Mouse (Mus musculus): ENCODE results near the gene Nup210l.
"Not testable (repeated sequence)": the region's sequence is repeated elsewhere in the genome, so short reads cannot be mapped to it uniquely, and the experiment has no call there.

Nup210l gene

GRCm38 (mm10) chr3:90094453-90094852 is 9.5 kb upstream of the Nup210l start:
- DNase-seq (ENCODE audit: low read depth, low spot score): no peak

DNA sequence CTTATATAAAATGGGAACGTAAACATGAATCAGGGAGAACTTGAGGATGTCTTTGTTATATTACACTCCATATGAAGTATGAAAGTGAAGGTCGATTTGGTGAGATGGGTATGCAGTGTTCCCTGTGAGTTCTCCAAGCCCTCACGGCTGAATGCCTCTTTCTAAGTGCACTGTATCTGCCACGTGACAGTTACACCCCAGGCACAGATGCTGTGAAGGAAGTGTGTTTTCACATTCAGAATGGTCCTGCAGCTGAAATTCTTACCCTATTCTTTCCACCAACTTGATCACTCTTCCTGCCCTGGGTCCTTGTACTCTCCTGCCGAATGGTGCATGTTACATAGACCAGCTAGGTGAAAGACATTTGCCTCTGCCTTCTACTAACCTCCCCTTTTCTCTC is 6.0 kb upstream of the Nup210l start:
- DNase-seq (ENCODE audit: low read depth, low spot score): no peak

GRCm38 (mm10) chr3:90101010-90101409 is 2.9 kb upstream of the Nup210l start:
- no peak for DNase-seq (ENCODE audit: low read depth, low spot score)

- DNase-seq (ENCODE audit: low read depth, low spot score): no peak
Measured at GRCm38 (mm10) chr3:90101673-90102072, 2.3 kb upstream of the Nup210l start.

GRCm38 (mm10) chr3:90102239-90102638 is 1.7 kb upstream of the Nup210l start:
- DNase-seq (ENCODE audit: low read depth, low spot score): no peak

- DNase-seq (ENCODE audit: low read depth, low spot score): no peak
Measured at GRCm38 (mm10) chr3:90103176-90103575, 756 bp upstream of the Nup210l start.

DNA sequence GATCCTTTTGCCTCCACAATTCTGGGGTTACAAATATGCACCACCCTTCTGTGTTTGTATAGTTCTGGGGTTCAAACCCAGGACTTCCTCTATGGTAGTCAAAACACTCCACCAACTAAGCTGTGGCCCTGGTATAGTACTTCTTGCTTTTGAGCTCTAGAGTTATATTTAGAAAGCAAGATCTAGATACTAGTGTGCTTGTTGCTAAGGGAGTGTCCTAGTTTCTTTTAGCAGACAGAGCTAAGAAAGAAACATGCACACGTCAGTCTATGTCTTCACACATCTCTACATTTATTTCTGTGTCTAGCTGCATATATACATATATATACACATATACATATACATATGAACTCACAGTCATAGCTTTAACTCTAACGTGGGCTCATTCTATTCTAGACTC is 7.8 kb downstream of the Nup210l start:
- DNase-seq (ENCODE audit: low read depth, low spot score): no peak

DNA sequence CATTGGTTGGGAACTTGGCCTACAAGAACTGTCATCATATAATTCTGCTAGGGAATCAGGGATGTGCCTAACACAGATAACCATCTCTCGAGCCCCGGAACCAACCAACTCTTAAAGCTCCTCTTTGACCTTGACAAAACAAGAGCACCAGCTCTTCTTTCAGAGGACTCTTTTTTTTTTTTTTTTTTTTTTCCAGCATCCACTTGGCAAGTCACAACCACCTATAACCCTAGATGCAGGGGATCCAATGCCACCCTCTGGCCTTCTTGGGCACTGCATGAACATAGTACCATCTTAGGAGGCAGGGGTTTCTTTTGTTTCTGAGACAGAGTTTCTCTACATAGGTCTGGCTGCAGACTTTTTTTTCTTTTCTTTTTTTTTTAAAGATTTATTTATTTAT is 10.4 kb downstream of the Nup210l start:
- DNase-seq (ENCODE audit: low read depth, low spot score): no peak

DNA sequence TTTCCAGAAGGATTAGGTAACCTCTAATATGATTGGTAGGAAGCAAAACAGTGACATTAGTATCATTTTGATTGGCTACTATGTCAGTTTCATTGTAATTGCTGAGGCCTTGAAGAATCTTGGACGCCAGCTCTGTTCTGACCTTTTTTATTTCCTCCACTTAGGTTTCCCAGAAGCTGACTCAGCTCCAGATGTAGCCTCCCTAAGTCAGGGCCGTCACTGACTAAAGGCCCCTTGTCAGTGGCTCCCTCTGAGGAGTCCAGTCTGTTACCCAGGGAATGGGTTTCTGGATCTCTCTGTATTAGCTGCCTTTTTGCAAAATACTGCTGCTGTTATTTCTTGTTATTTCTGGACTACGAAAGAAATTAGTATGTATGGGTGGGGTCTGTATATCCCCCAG is 11.6 kb downstream of the Nup210l start:
- DNase-seq (ENCODE audit: low read depth, low spot score): no peak

- DNase-seq (ENCODE audit: low read depth, low spot score): no peak
Measured at GRCm38 (mm10) chr3:90118132-90118790, 14.3 kb downstream of the Nup210l start.

DNA sequence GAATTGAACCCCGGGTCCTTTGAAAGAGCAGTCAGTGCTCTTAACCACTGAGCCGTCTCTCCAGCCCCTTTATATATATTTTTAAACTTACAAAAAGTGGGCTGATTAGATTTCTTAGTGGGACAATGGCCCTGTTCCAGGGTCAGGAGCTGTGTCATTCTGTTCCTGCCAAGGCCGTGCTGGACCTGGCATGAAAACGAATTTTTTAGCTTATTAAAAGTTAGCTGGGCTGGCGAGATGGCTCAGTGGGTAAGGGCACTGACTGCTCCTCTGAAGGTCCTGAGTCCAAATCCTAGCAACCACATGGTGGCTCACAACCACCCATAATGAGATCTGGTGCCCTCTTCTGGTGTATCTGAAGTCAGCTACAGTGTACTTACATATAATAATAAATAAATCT is 18.1 kb downstream of the Nup210l start:
- DNase-seq (ENCODE audit: low read depth, low spot score): not testable (repeated sequence)

GRCm38 (mm10) chr3:90125710-90126109 is 21.8 kb downstream of the Nup210l start:
- DNase-seq (ENCODE audit: low read depth, low spot score): no peak

DNA sequence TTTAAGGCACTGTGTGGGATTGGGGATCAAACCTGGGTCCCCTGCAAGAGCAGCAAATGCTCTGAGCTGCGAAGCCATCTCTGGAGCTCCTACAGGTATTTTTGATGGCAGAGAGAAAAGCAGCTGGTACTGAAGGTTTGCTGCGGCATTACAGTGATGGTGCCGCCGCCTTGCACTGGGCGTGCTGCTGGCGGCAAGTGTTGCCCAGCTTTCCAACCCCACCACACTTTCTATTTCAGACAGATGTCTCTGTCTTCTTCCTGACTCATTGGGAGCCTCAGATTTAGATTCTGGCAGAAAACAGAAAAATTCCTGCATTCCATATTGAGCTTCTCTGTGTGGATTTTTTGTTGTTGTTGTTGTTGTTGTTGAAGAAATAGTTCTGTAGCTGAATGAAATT is 23.9 kb downstream of the Nup210l start:
- no peak for DNase-seq (ENCODE audit: low read depth, low spot score)

DNA sequence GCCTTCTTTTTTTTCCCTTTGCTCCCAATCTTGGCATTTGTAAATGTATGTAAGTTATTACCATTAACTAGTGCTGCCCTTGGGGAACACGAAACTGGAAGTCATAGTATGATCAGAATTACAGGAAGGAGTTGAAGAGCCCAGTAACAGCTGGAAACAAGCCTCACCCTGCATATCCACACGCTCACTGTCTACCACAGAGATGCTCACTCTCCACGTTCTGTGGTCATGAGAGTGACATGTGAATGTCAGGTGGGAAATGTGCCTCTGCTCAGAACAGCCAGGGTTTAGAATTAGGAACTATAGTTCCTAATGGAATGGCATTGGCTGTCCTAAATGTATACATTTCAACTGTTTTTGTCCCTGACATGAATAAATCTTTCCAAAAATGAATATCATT is 28.8 kb downstream of the Nup210l start:
- DNase-seq (ENCODE audit: low read depth, low spot score): no peak

DNA sequence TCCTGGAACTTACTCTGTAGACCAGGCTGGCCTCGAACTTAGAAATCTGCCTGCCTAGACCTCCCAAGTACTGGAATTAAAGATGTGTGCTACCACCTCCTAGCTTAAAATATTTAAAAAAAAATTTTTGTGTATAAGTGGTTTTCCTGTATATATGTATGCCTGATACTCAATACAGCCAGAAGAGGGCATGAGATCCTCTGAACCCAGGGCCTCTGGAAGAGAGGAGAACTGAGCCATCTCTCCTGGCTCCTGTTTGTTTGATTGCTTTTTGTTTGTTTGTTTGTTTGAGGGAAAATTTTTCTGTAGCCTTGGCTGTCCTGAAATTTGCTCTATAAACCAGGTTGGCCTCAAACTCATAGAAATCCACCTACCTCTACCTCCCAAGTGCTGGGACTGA is 29.4 kb downstream of the Nup210l start:
- DNase-seq (ENCODE audit: low read depth, low spot score): no peak

GRCm38 (mm10) chr3:90134483-90134882 is 30.6 kb downstream of the Nup210l start:
- DNase-seq (ENCODE audit: low read depth, low spot score): no peak

- DNase-seq (ENCODE audit: low read depth, low spot score): no peak
Measured at GRCm38 (mm10) chr3:90134993-90135392, 31.1 kb downstream of the Nup210l start.

GRCm38 (mm10) chr3:90136660-90137059 is 32.7 kb downstream of the Nup210l start:
- DNase-seq (ENCODE audit: low read depth, low spot score): no peak

- DNase-seq (ENCODE audit: low read depth, low spot score): no peak
Measured at GRCm38 (mm10) chr3:90137606-90138005, 33.7 kb downstream of the Nup210l start.

DNA sequence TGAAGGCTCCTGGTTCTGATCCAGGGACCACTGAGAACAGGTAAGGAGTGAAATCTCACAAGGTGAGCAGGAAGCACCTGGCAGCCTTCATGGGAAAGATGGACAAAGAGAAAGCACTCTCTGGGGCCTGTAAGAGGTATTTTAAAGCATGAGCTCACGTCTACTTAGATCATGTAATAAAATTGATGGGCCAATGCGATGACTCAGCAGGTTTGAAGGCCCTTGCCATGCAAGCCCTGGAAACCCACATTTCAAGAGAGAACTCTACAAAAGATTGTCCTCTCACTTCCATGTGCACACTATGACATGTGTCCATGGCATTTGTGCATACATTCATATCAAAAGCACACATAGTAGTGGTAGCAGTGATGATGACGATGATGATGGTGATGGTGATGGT is 36.0 kb downstream of the Nup210l start:
- no peak for DNase-seq (ENCODE audit: low read depth, low spot score)

DNA sequence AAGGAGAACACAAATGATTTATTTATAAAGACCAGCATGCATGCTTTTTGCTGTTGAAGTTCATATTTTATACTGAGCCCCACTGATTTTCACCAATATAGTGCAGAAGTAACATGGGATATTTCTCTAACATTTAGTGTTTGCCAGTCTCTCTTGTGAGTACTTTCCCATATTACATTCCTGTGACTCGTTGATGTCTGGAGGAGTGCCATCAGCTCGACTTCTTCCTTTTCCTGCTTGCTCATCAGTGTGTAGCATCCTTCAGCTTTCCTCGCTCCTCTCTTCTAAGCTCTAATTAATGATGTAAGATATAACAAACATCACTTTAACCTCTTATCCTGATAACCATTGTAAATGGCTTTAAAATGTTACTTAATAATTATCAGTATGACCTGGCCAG is 41.5 kb downstream of the Nup210l start:
- DNase-seq (ENCODE audit: low read depth, low spot score): no peak

DNA sequence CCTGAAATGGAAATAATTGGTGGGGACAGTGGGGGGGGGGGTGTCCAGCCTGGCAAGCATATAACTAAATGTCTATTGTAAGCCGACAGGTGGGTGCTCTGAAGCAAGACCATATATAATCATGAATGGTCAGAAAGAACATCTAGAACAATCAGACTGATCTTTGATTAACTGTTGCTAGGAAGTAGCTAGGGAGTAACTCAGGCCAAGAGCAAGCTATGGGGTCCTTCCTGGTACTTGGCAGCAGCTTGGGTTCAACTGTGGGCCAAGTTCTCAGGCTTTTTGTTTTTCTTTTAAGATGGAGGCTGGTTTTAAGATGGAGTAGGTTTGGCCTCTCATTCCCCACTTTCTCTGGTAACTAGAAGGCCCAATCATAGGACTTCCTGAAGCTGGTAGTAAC is 42.7 kb downstream of the Nup210l start:
- DNase-seq (ENCODE audit: low read depth, low spot score): no peak

DNA sequence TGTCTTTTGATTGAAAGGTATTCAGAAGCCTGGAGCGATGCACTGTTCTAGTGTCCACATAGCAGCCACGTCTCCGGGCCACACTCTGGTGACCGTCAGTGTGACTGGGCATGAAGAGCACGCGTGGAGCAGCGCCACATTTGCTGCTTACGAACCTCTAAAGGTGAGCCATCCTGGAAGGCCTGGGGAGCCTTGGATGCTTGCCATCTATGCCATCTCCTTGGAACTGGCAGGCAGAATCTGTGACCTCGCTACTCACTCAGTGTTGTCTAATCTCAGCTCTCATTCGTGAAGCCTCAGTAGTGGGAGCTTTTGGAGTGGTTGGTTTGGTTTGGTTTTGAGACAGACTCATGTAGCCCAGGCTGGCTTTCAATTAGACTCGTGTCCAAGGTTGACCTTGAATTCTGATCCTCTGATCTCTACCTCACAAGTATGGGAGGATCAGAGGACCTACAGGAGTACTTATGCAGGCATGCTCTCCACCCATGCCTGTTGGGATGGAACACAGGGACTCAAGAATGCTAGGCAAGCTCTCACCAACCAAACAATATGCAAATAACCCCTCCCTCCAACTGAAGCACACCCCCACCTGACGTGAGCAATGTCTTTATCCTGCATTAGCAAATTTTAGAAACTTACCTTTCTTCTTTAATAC is 47.3 kb downstream of the Nup210l start:
- no peak for DNase-seq (ENCODE audit: low read depth, low spot score)

DNA sequence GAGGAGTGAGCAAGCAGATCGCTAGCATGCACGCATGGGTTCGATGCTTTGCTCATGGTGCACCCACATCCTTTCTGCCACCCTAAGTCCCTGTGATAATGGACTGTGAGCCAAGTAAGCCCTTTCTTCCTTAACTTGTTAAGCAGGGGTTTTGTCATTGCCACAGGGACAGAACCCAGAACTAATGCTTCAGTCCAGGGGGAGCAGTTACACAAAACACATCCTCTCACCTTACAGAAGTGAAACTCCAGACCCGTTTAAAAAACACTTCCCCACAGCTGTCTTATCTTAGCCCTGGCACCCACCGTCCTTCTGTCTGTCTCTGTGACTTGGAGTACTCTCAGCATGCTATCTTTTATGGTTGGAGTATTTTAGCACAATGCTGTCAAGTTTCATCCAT is 52.1 kb downstream of the Nup210l start:
- DNase-seq (ENCODE audit: low read depth, low spot score): no peak
